Mouse (Mus musculus): Measurements from ENCODE around the gene Tmem217. TPM values are rescaled to one million over a fixed set of nuclear protein-coding genes. Genes with fewer than 3 reads are reported as not detected.

Gene Tmem217
- polyA plus RNA-seq, 2 experiments: 0.09 TPM; not detected in 1

DNA sequence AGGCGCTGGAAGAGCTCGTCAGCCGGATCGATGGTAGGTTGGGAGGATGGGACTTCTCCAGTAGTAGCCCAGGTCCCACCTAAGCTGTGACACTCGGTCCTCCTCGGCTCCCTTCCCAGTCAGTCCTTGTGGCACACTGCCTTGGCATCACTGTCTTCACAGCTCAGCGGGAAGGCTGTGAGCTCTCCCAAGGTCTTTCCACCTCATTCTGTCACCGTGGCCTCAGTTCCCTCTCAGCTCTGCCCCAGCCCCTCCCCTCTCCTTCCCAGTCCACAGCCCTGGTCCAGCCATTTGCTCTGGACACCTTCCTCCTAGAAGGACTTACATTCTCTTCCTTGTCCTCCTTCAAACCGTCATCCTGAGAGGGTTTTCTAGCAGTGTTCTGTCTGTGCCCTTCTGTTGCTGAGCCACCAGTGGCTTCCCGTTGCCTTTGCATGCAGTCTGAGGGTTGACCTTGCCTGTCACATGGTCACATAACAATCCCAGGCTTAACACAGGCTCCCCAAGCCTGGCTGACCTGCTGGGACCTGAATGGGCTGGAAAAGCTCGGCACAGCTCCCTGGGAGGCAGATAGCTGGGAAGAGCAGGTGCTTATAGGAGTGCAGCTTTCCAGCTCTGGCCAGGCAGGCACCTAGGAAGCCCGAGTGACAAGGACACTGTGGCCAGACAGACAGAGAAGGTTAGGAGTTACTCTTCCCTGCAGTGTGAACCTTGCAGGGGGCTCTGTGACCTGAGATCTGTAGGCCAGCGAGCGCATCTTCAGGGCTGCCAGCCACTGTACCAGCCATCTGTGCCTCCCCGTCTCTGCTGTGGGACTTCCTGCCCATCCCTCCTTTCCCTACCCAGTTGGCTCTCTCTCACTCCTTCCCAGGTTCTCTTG, 43.9 kb upstream of the Tmem217 start:
- Histone ChIP-seq H3K27ac (no peak overlapping the region), H3K36me3 (replicated peaks; ENCODE audit: control insufficient read depth, insufficient read depth, low read depth) (no peaks in the 10 kb centered on the region; the same call in 1 of the 2 replicates), H3K4me1 (replicated peaks; ENCODE audit: control insufficient read depth in 2 of 2, insufficient read depth in 2 of 2, low read length in 1 of 2) (no peaks in the 10 kb centered on the region), H3K4me2 (ENCODE audit: low read depth) (no peak overlapping the region), H3K9me3 (ENCODE audit: control insufficient read depth, low read length) (no peaks in the 10 kb centered on the region), H3K4me3 (ENCODE audit: insufficient read depth in 1 of 2, low read depth in 2 of 2, low read length in 2 of 2) (no peak overlapping the region), H3K9ac (replicated peaks) (no peak overlapping the region), H3K27me3 (ENCODE audit: control insufficient read depth, insufficient read depth, low read length) (no peaks in the 10 kb centered on the region)
- 79% methylated on average over 15 of the region's 15 CpGs for WGBS (ENCODE audit: insufficient replicate concordance)
- ATAC-seq (ENCODE audit: insufficient read depth) (no peak), DNase-seq (ENCODE audit: low read depth in 3 of 3, low spot score in 3 of 3) (no peak)
- TF ChIP-seq CTCF (IDR thresholded peaks at IDR 0.05; ENCODE audit: low read depth): no peak
- TF ChIP-seq EP300 (IDR thresholded peaks at IDR 0.05; ENCODE audit: low read depth): no peak

- Histone ChIP-seq H3K4me2 (ENCODE audit: low read depth) (no peak overlapping the region), H3K27me3 (ENCODE audit: control insufficient read depth, insufficient read depth, low read length) (no peaks in the 10 kb centered on the region), H3K9ac (replicated peaks) (no peak overlapping the region), H3K9me3 (ENCODE audit: control insufficient read depth, low read length) (no peaks in the 10 kb centered on the region), H3K36me3 (replicated peaks; ENCODE audit: control insufficient read depth, insufficient read depth, low read depth) (no peaks in the 10 kb centered on the region), H3K27ac (no peak overlapping the region), H3K4me1 (replicated peaks; ENCODE audit: control insufficient read depth in 2 of 2, insufficient read depth in 2 of 2, low read length in 1 of 2) (peaks cover 0 to 2% of the 10 kb centered on the region in 2 experiments; a peak in 1 of 4 replicates), H3K4me3 (ENCODE audit: insufficient read depth in 1 of 2, low read depth in 2 of 2, low read length in 2 of 2) (no peak overlapping the region)
- TF ChIP-seq CTCF (IDR thresholded peaks at IDR 0.05; ENCODE audit: low read depth): no peak
- no peak for TF ChIP-seq EP300 (IDR thresholded peaks at IDR 0.05; ENCODE audit: low read depth)
- ATAC-seq (ENCODE audit: insufficient read depth): no peak
- whole genome bisulfite sequencing (ENCODE audit: insufficient replicate concordance): 73% methylated on average over 11 of the region's 11 CpGs
- no peak for DNase-seq (ENCODE audit: low read depth in 3 of 3, low spot score in 3 of 3)
Measured at GRCm38 (mm10) chr17:29589221-29589898, 37.2 kb upstream of the Tmem217 start.

DNA sequence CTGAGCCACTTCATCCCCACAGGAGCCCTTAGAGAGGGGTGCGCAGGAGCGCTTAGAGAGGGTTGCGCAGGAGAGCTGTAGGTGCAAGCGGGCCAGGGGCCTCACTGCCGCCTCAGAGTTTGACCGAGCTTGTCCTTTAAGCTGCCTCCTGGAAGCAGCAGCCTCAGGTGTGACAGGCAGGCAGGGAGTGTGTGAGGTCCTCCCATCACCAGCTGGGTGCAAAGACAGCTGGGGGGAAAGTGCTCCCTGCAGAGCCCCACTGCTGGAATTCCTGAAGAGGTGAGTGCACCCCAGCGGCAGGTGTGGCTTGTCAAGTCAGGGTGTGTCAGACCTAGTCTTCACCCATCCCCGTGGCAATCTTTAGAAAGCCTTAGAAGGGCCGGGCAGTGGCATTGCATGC, 34.7 kb upstream of the Tmem217 start:
- no peaks in the 10 kb centered on the region for H3K27me3 ChIP-seq (ENCODE audit: control insufficient read depth, insufficient read depth, low read length)
- no peak overlapping the region for H3K4me2 ChIP-seq (ENCODE audit: low read depth)
- ATAC-seq (ENCODE audit: insufficient read depth) (no peak), DNase-seq (ENCODE audit: low read depth in 3 of 3, low spot score in 3 of 3) (no peak)
- no peak overlapping the region for H3K4me3 ChIP-seq (ENCODE audit: insufficient read depth in 1 of 2, low read depth in 2 of 2, low read length in 2 of 2)
- H3K36me3 ChIP-seq (replicated peaks; ENCODE audit: control insufficient read depth, insufficient read depth, low read depth): no peaks in the 10 kb centered on the region
- WGBS (ENCODE audit: insufficient replicate concordance): 80% methylated on average over 9 of the region's 9 CpGs
- TF ChIP-seq CTCF (IDR thresholded peaks at IDR 0.05; ENCODE audit: low read depth): no peak
- no peak for TF ChIP-seq EP300 (IDR thresholded peaks at IDR 0.05; ENCODE audit: low read depth)
- peaks cover 0 to 11% of the 10 kb centered on the region in 2 experiments; a peak in 3 of 4 replicates for H3K4me1 ChIP-seq (replicated peaks; ENCODE audit: control insufficient read depth in 2 of 2, insufficient read depth in 2 of 2, low read length in 1 of 2)
- no peak overlapping the region for H3K9ac ChIP-seq (replicated peaks)
- H3K9me3 ChIP-seq (ENCODE audit: control insufficient read depth, low read length): no peaks in the 10 kb centered on the region
- H3K27ac ChIP-seq: no peak overlapping the region

DNA sequence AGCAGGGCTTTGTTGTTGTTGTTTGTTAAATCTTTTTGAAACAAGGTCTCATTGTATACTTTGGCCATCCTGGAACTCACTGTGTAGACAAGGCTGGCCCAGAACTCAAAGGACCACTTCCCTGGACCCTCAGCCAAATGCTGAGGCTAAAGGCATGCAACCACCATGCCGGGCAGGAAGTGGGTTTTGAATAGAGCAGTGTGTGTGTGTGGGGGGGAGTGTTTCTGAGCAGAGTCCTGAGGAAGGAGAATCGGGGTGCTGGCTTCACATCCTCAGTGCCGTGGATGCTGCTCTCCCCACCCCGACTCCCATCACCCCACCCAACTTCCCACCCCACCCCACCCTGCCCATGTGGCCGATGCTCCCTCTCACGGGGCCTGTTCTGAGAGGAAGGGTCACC, 33.3 kb upstream of the Tmem217 start:
- Histone ChIP-seq H3K4me3 (ENCODE audit: insufficient read depth in 1 of 2, low read depth in 2 of 2, low read length in 2 of 2) (no peak overlapping the region), H3K27ac (no peak overlapping the region), H3K27me3 (ENCODE audit: control insufficient read depth, insufficient read depth, low read length) (no peaks in the 10 kb centered on the region), H3K4me2 (ENCODE audit: low read depth) (no peak overlapping the region), H3K9me3 (ENCODE audit: control insufficient read depth, low read length) (no peaks in the 10 kb centered on the region), H3K36me3 (replicated peaks; ENCODE audit: control insufficient read depth, insufficient read depth, low read depth) (no peaks in the 10 kb centered on the region), H3K9ac (replicated peaks) (no peak overlapping the region), H3K4me1 (replicated peaks; ENCODE audit: control insufficient read depth in 2 of 2, insufficient read depth in 2 of 2, low read length in 1 of 2) (peaks cover 0 to 12% of the 10 kb centered on the region in 2 experiments; a peak in 3 of 4 replicates)
- WGBS (ENCODE audit: insufficient replicate concordance): 45% methylated on average over 6 of the region's 6 CpGs
- ATAC-seq (ENCODE audit: insufficient read depth): no peak
- TF ChIP-seq EP300 (IDR thresholded peaks at IDR 0.05; ENCODE audit: low read depth): no peak
- TF ChIP-seq CTCF (IDR thresholded peaks at IDR 0.05; ENCODE audit: low read depth): no peak
- DNase-seq (ENCODE audit: low read depth in 3 of 3, low spot score in 3 of 3): no peak

GRCm38 (mm10) chr17:29584737-29585136, 32.6 kb upstream of the Tmem217 start:
- Histone ChIP-seq H3K4me1 (replicated peaks; ENCODE audit: control insufficient read depth in 2 of 2, insufficient read depth in 2 of 2, low read length in 1 of 2) (peaks cover 0 to 13% of the 10 kb centered on the region in 2 experiments; a peak in 3 of 4 replicates), H3K27ac (no peak overlapping the region), H3K9ac (replicated peaks) (no peak overlapping the region), H3K36me3 (replicated peaks; ENCODE audit: control insufficient read depth, insufficient read depth, low read depth) (no peaks in the 10 kb centered on the region), H3K4me2 (ENCODE audit: low read depth) (no peak overlapping the region), H3K9me3 (ENCODE audit: control insufficient read depth, low read length) (no peaks in the 10 kb centered on the region), H3K27me3 (ENCODE audit: control insufficient read depth, insufficient read depth, low read length) (no peaks in the 10 kb centered on the region), H3K4me3 (ENCODE audit: insufficient read depth in 1 of 2, low read depth in 2 of 2, low read length in 2 of 2) (no peak overlapping the region)
- ATAC-seq (ENCODE audit: insufficient read depth) (no peak), DNase-seq (ENCODE audit: low read depth in 3 of 3, low spot score in 3 of 3) (no peak)
- 75% methylated on average over 3 of the region's 3 CpGs for WGBS (ENCODE audit: insufficient replicate concordance)
- TF ChIP-seq CTCF (IDR thresholded peaks at IDR 0.05; ENCODE audit: low read depth): no peak
